Mouse (Mus musculus) naive thymus-derived CD4-positive, alpha-beta T cell, adult 2 months (primary cell): ENCODE results near the gene Hjurp.

Experiments used
- DNase-seq: peaks from one replicate; pipeline ENCODE4 v3.0.0-alpha.2; 2011; ENCODE audit warnings: low read depth

Gene Hjurp

GRCm38 (mm10) chr1:88277098-88277817, at the start of gene Hjurp, which contains the start of gene Trpm8:
TSS of gene Hjurp (minus strand) at chr1:88277633.
TSS of gene Trpm8 (plus strand) at chr1:88277661.
- DNase-seq, result peak; percentile 100

- no peak for DNase-seq
These were observed 45.7 kb upstream of the Hjurp start for GRCm38 (mm10) chr1:88323101-88323500.

GRCm38 (mm10) chr1:88322146-88322545, 44.7 kb upstream of the Hjurp start:
- DNase-seq, result no peak

GRCm38 (mm10) chr1:88320821-88321395, 43.5 kb upstream of the Hjurp start:
- DNase-seq, result no peak

GRCm38 (mm10) chr1:88318531-88319060, 41.2 kb upstream of the Hjurp start:
- DNase-seq, result peak; percentile 65

GRCm38 (mm10) chr1:88317279-88317678, 39.8 kb upstream of the Hjurp start:
- no peak for DNase-seq

- DNase-seq, result peak; percentile 2
These were observed 32.9 kb upstream of the Hjurp start for GRCm38 (mm10) chr1:88310349-88310748.

GRCm38 (mm10) chr1:88309905-88310304, 32.5 kb upstream of the Hjurp start:
- peak; percentile 2 for DNase-seq

- peak; percentile 3 for DNase-seq
These were observed 31.6 kb upstream of the Hjurp start for GRCm38 (mm10) chr1:88309020-88309419.

- peak; percentile 2 for DNase-seq
These were observed 29.7 kb upstream of the Hjurp start for GRCm38 (mm10) chr1:88307180-88307579.

GRCm38 (mm10) chr1:88306543-88306942, 29.1 kb upstream of the Hjurp start:
- peak; percentile 2 for DNase-seq

GRCm38 (mm10) chr1:88305018-88305795, 27.8 kb upstream of the Hjurp start:
- peak; percentile 7 for DNase-seq

- DNase-seq, result peak; percentile 8
These were observed 27.0 kb upstream of the Hjurp start for GRCm38 (mm10) chr1:88304261-88304985.

- DNase-seq, result peak; percentile 4
These were observed 26.3 kb upstream of the Hjurp start for GRCm38 (mm10) chr1:88303762-88304161.

GRCm38 (mm10) chr1:88302057-88302740, 24.8 kb upstream of the Hjurp start:
- peak; percentile 5 for DNase-seq

- DNase-seq, result peak; percentile 24
These were observed 23.9 kb upstream of the Hjurp start for GRCm38 (mm10) chr1:88301121-88302014.

- peak; percentile 6 for DNase-seq
These were observed 23.0 kb upstream of the Hjurp start for GRCm38 (mm10) chr1:88300301-88301050.

- peak; percentile 3 for DNase-seq
These were observed 22.1 kb upstream of the Hjurp start for GRCm38 (mm10) chr1:88299529-88299945.
